Mouse (Mus musculus): ENCODE data around the gene Prpf4. TPM values are rescaled to one million over a fixed set of nuclear protein-coding genes. Genes with fewer than 3 reads are reported as not detected.
A peak's percentile ranks its signal among the peaks of the same experiment; 100 is the strongest.

Gene Prpf4
- total and polyA plus RNA-seq, 3 experiments, result 18.1 to 33.7 (median 33.5) TPM

DNA sequence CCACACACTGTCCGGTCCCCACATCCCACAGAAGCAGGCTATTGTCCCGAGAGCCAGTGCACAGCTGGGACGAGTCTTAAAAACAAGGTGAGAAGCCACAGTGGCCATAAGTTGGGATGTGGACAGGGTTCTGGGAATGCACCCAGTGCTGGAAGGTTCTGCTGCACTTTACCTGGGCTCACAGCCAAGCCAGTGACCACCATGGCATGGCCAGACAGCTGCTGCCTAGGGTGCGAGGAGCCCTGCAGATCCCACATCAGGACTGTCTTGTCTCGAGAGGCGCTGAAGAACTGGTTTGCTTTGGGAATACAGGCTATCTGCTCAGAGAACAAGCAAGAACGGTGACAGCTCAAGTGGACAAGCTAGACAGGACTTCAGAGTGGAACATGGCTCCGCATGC is 51.8 kb downstream of the Prpf4 start:
- no peak overlapping the region for H3K27ac ChIP-seq (ENCODE audit: insufficient read depth, low read depth)
- no peak overlapping the region for H3K4me2 ChIP-seq (ENCODE audit: insufficient read depth, low read depth, poor library complexity, severe bottlenecking)
- H3K4me3 ChIP-seq (replicated peaks in 1 of 3; ENCODE audit: low read depth in 2 of 3, low read length in 2 of 3, poor library complexity in 1 of 3), result no peak overlapping the region
- dilution Hi-C loops (cut with MboI; ENCODE audit: extremely low pct_ligation_motif_present, extremely low pct_unique_long_range_greater_than_20kb, low sequenced_read_pairs), result no loop called here
- no peaks in the 10 kb centered on the region for H3K79me2 ChIP-seq (replicated peaks; ENCODE audit: control insufficient read depth, extremely low read depth, insufficient read depth, poor library complexity, severe bottlenecking)
- H3K4me1 ChIP-seq (ENCODE audit: control insufficient read depth in 1 of 2, insufficient read depth in 2 of 2), result no peaks in the 10 kb centered on the region
- in situ Hi-C loops (cut with MboI; ENCODE audit: low pct_ligation_motif_present, low pct_unique_long_range_greater_than_20kb, low sequenced_read_pairs), result no loop called here
- H3K27me3 ChIP-seq (replicated peaks), result no peaks in the 10 kb centered on the region
- H3K9me3 ChIP-seq (replicated peaks; ENCODE audit: low read length), result no peaks in the 10 kb centered on the region
- H3K36me3 ChIP-seq (replicated peaks in 1 of 2; ENCODE audit: control insufficient read depth in 1 of 2, insufficient read depth in 1 of 2, low read length in 1 of 2), result peaks cover 4 to 25% of the 10 kb centered on the region in 2 experiments
- H3K9ac ChIP-seq (ENCODE audit: insufficient read depth, low read depth), result no peak overlapping the region
- no peak for DNase-seq (ENCODE audit: extremely low read depth)
- TF ChIP-seq USF2 (conservative IDR thresholded peaks at IDR 0.05; ENCODE audit: low read depth, low read length), result no peak
- no peak for TF ChIP-seq IRF4 (IDR thresholded peaks at IDR 0.05; ENCODE audit: low read depth, low read length)
- TF ChIP-seq GABPA (IDR thresholded peaks at IDR 0.05; ENCODE audit: insufficient replicate concordance, low read depth, low read length), result no peak
- TF ChIP-seq TBP (conservative IDR thresholded peaks at IDR 0.05; ENCODE audit: low read depth, low read length), result no peak
- no peak for TF ChIP-seq JUN (IDR thresholded peaks at IDR 0.05; ENCODE audit: insufficient read depth, low read depth, low read length)

DNA sequence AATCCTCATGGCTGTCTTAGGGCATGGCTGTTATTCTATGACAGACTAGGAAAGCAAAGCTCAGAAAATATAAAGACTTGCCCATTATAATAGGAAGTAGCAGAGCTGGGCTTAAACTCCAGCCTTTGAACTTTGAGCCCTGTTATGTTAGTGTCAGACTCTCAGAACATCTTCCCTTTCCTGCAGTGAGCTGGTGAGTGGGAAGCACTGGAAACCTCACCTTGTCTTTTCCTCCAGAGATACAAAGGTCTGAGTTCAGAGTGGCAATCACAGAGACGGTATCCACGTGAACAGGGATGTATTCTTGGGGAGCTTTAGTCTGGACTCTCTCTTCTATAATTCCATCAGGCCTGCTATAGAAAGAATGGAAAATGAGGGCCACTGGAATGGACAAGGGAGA is 54.5 kb downstream of the Prpf4 start:
- dilution Hi-C loops (cut with MboI; ENCODE audit: extremely low pct_ligation_motif_present, extremely low pct_unique_long_range_greater_than_20kb, low sequenced_read_pairs), result no loop called here

DNA sequence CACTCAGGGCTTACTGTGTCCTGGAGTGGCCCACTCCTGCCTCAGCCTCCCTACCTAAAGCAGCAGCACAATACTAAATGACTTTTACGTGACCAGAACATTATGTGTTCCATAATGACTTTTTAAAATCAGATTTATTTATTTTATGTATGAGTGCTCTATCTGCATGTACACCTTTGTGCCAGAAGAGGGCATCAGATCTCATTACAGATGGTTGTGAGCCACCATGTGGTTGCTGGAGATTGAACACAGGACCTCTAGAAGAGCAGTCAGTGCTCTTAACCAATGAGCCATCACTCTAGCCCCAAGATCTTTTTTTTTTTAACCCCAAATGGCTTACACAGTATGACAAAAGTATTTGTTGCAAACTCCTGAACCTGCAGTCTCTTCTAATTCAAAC is 59.6 kb downstream of the Prpf4 start:
- Histone ChIP-seq H3K27ac (ENCODE audit: insufficient read depth, low read depth) (no peak overlapping the region), H3K79me2 (replicated peaks; ENCODE audit: control insufficient read depth, extremely low read depth, insufficient read depth, poor library complexity, severe bottlenecking) (no peaks in the 10 kb centered on the region), H3K36me3 (replicated peaks in 1 of 2; ENCODE audit: control insufficient read depth in 1 of 2, insufficient read depth in 1 of 2, low read length in 1 of 2) (no peaks in the 10 kb centered on the region), H3K4me2 (ENCODE audit: insufficient read depth, low read depth, poor library complexity, severe bottlenecking) (no peak overlapping the region), H3K4me3 (replicated peaks in 1 of 3; ENCODE audit: low read depth in 2 of 3, low read length in 2 of 3, poor library complexity in 1 of 3) (no peak overlapping the region), H3K27me3 (replicated peaks) (no peaks in the 10 kb centered on the region), H3K4me1 (ENCODE audit: control insufficient read depth in 1 of 2, insufficient read depth in 2 of 2) (peaks cover 0 to 6% of the 10 kb centered on the region in 2 experiments; a peak in 2 of 4 replicates), H3K9me3 (replicated peaks; ENCODE audit: low read length) (peaks cover 3% of the 10 kb centered on the region), H3K9ac (ENCODE audit: insufficient read depth, low read depth) (no peak overlapping the region)
- TF ChIP-seq E2F4 (IDR thresholded peaks at IDR 0.05; ENCODE audit: insufficient replicate concordance, low read depth, low read length) (no peak), RAD21 (IDR thresholded peaks at IDR 0.05; ENCODE audit: low read depth, low read length) (peak; percentile 20), MAZ (IDR thresholded peaks at IDR 0.05; ENCODE audit: low read depth, low read length) (no peak), BHLHE40 (IDR thresholded peaks at IDR 0.05; ENCODE audit: low read depth, low read length) (no peak), POLR2A (IDR thresholded peaks at IDR 0.05; ENCODE audit: low read depth, low read length) (no peak), MAFK (IDR thresholded peaks at IDR 0.05; ENCODE audit: insufficient replicate concordance, low read length) (no peak), ELF1 (IDR thresholded peaks at IDR 0.05; ENCODE audit: low read depth, low read length) (no peak), USF1 (IDR thresholded peaks at IDR 0.05; ENCODE audit: low read depth, low read length) (no peak), HCFC1 (IDR thresholded peaks at IDR 0.05; ENCODE audit: low read depth, low read length) (no peak), CTCF (conservative IDR thresholded peaks at IDR 0.05 in 1 of 2, IDR thresholded peaks at IDR 0.05 in 1 of 2; ENCODE audit: low read depth in 2 of 2, low read length in 2 of 2) (peak in 1 of 2 experiments; percentile 58; a peak in 2 of 4 replicates), KAT2A (IDR thresholded peaks at IDR 0.05; ENCODE audit: insufficient replicate concordance, low read length) (no peak), SMC3 (IDR thresholded peaks at IDR 0.05; ENCODE audit: low read depth, low read length) (peak; percentile 31; the same call in 1 of the 2 replicates), ZC3H11A (IDR thresholded peaks at IDR 0.05; ENCODE audit: low read depth, low read length) (no peak), NELFE (IDR thresholded peaks at IDR 0.05; ENCODE audit: low read depth, low read length) (no peak), RCOR1 (conservative IDR thresholded peaks at IDR 0.05; ENCODE audit: low read depth, low read length) (no peak), EP300 (IDR thresholded peaks at IDR 0.05; ENCODE audit: low read length) (no peak), ZNF384 (IDR thresholded peaks at IDR 0.05; ENCODE audit: low read depth, low read length) (no peak), USF2 (conservative IDR thresholded peaks at IDR 0.05; ENCODE audit: low read depth, low read length) (no peak), UBTF (IDR thresholded peaks at IDR 0.05; ENCODE audit: low read depth, low read length) (no peak), MEF2A (IDR thresholded peaks at IDR 0.05; ENCODE audit: borderline replicate concordance, low read depth, low read length) (no peak)
- dilution Hi-C loops (cut with MboI; ENCODE audit: extremely low pct_ligation_motif_present, extremely low pct_unique_long_range_greater_than_20kb, low sequenced_read_pairs), result no loop called here
- DNase-seq (ENCODE audit: extremely low read depth), result no peak
- in situ Hi-C loops (cut with MboI; ENCODE audit: low pct_ligation_motif_present, low pct_unique_long_range_greater_than_20kb, low sequenced_read_pairs), result no loop called here

More for the DNA sequence above, 54.5 kb downstream of the Prpf4 start:
- no peaks in the 10 kb centered on the region for H3K9me3 ChIP-seq (replicated peaks; ENCODE audit: low read length)
- H3K4me3 ChIP-seq (replicated peaks in 1 of 3; ENCODE audit: low read depth in 2 of 3, low read length in 2 of 3, poor library complexity in 1 of 3), result no peak overlapping the region
- no peaks in the 10 kb centered on the region for H3K4me1 ChIP-seq (ENCODE audit: control insufficient read depth in 1 of 2, insufficient read depth in 2 of 2)
- H3K27me3 ChIP-seq (replicated peaks), result no peaks in the 10 kb centered on the region
- H3K79me2 ChIP-seq (replicated peaks; ENCODE audit: control insufficient read depth, extremely low read depth, insufficient read depth, poor library complexity, severe bottlenecking), result no peaks in the 10 kb centered on the region
- no peak for DNase-seq (ENCODE audit: extremely low read depth)
- in situ Hi-C loops (cut with MboI; ENCODE audit: low pct_ligation_motif_present, low pct_unique_long_range_greater_than_20kb, low sequenced_read_pairs), result no loop called here
- H3K9ac ChIP-seq (ENCODE audit: insufficient read depth, low read depth), result no peak overlapping the region
- H3K27ac ChIP-seq (ENCODE audit: insufficient read depth, low read depth), result no peak overlapping the region
- H3K4me2 ChIP-seq (ENCODE audit: insufficient read depth, low read depth, poor library complexity, severe bottlenecking), result no peak overlapping the region
- TF ChIP-seq ZC3H11A (IDR thresholded peaks at IDR 0.05; ENCODE audit: low read depth, low read length) (no peak), RAD21 (IDR thresholded peaks at IDR 0.05; ENCODE audit: low read depth, low read length) (no peak), CHD2 (IDR thresholded peaks at IDR 0.05; ENCODE audit: low read length) (no peak), POLR2AphosphoS2 (IDR thresholded peaks at IDR 0.05; ENCODE audit: low read depth, low read length) (no peak), GABPA (IDR thresholded peaks at IDR 0.05; ENCODE audit: insufficient replicate concordance, low read depth, low read length) (no peak), MAZ (IDR thresholded peaks at IDR 0.05; ENCODE audit: low read depth, low read length) (no peak), MYC (IDR thresholded peaks at IDR 0.05; ENCODE audit: low read depth, low read length) (no peak)
- H3K36me3 ChIP-seq (replicated peaks in 1 of 2; ENCODE audit: control insufficient read depth in 1 of 2, insufficient read depth in 1 of 2, low read length in 1 of 2), result peaks cover 4 to 22% of the 10 kb centered on the region in 2 experiments
